Mouse (Mus musculus) MEL (cell line): ENCODE measurements at regions not wholly inside any gene's neighbourhood (a gene's known extent, or its start where the extent isn't known, plus 50 kb on each side); places are given as distances from the start of the nearest gene placed in this dataset.

Experiments used
- DNase-seq: peaks from one replicate; pipeline ENCODE4 v3.0.0; 2011; ENCODE audit warnings: low read depth, low spot score
- H3K27ac ChIP-seq: 2 replicates; pipeline ENCODE4 v1.5.1; 2012; ENCODE audit warnings: low read depth, mild to moderate bottlenecking, control low read depth, low read length, moderate library complexity; ENCODE audit not compliant: control insufficient read depth
- H3K27me3 ChIP-seq, 2 experiments: fragments of 150-350 bp in 1 of 2; sonication (generic) in 1 of 2; 2 replicates each; pipeline ENCODE4 v1.6.1; 2012; ENCODE audit warnings: low read length in 2 of 2, mild to moderate bottlenecking in 2 of 2, improper control_type of control experiment in 1 of 2, moderate library complexity in 1 of 2; ENCODE audit not compliant: insufficient read depth in 2 of 2, control insufficient read depth in 1 of 2
- H3K36me3 ChIP-seq, 2 experiments: 2 replicates each; pipeline ENCODE4 v1.6.1; 2012 to 2014; ENCODE audit warnings: low read length in 2 of 2, improper control_type of control experiment in 1 of 2, inconsistent platforms in 1 of 2, mild to moderate bottlenecking in 1 of 2; ENCODE audit not compliant: insufficient read depth in 2 of 2, control insufficient read depth in 1 of 2
- H3K4me1 ChIP-seq, 2 experiments: fragments of 150-350 bp in 1 of 2; sonication (generic) in 1 of 2; 2 replicates each; pipeline ENCODE4 v1.6.1; 2012; ENCODE audit warnings: low read length in 2 of 2, improper control_type of control experiment in 1 of 2, mild to moderate bottlenecking in 1 of 2; ENCODE audit not compliant: insufficient read depth in 2 of 2, control insufficient read depth in 1 of 2
- H3K4me3 ChIP-seq, 2 experiments: fragments of 150-350 bp in 1 of 2; sonication (generic) in 1 of 2; 2 replicates each; pipeline ENCODE4 v1.5.1; 2012; ENCODE audit warnings: low read depth in 2 of 2, low read length in 2 of 2, mild to moderate bottlenecking in 2 of 2, moderate library complexity in 2 of 2, control low read depth in 1 of 2, improper control_type of control experiment in 1 of 2; ENCODE audit not compliant: control insufficient read depth in 1 of 2, insufficient read depth in 1 of 2
- H3K79me2 ChIP-seq: 2 replicates; pipeline ENCODE4 v1.6.1; 2012; ENCODE audit warnings: mild to moderate bottlenecking, low read length, moderate library complexity; ENCODE audit not compliant: control insufficient read depth, poor library complexity, insufficient read depth
- H3K9ac ChIP-seq: 2 replicates; pipeline ENCODE4 v1.6.1; 2012; ENCODE audit warnings: low read depth, mild to moderate bottlenecking, control low read depth, low read length, moderate library complexity; ENCODE audit not compliant: control insufficient read depth, poor library complexity, severe bottlenecking
- H3K9me3 ChIP-seq: fragments of 150-350 bp; sonication (generic); replicated peaks from 2 replicates; pipeline ENCODE4 v1.6.1; 2012; ENCODE audit warnings: mild to moderate bottlenecking, low read length, improper control_type of control experiment, moderate library complexity; ENCODE audit not compliant: insufficient read depth
- CHD1 ChIP-seq: IDR thresholded peaks from 2 replicates; pipeline ENCODE4 v1.6.1; 2012; ENCODE audit warnings: low read depth, mild to moderate bottlenecking, inconsistent platforms, low read length, improper control_type of control experiment
- EP300 ChIP-seq, 2 experiments: IDR thresholded peaks; 2 replicates each; pipeline ENCODE4 v1.6.1; 2011; ENCODE audit warnings: improper control_type of control experiment in 2 of 2, low read length in 2 of 2, low read depth in 1 of 2, mild to moderate bottlenecking in 1 of 2
- ETS1 ChIP-seq: IDR thresholded peaks from 2 replicates; pipeline ENCODE4 v1.6.1; 2012; ENCODE audit warnings: low read depth, mild to moderate bottlenecking, inconsistent platforms, low read length, improper control_type of control experiment, moderate library complexity
- HCFC1 ChIP-seq: IDR thresholded peaks from 2 replicates; pipeline ENCODE4 v1.6.1; 2012; ENCODE audit warnings: low read depth, mild to moderate bottlenecking, inconsistent platforms, low read length, improper control_type of control experiment, moderate library complexity
- MAX ChIP-seq: IDR thresholded peaks from 2 replicates; pipeline ENCODE4 v1.6.1; 2011; ENCODE audit warnings: low read length, improper control_type of control experiment
- MAZ ChIP-seq: IDR thresholded peaks from 2 replicates; pipeline ENCODE4 v1.6.1; 2012; ENCODE audit warnings: low read depth, mild to moderate bottlenecking, inconsistent platforms, low read length, improper control_type of control experiment
- MEF2A ChIP-seq: IDR thresholded peaks from 2 replicates; pipeline ENCODE4 v1.6.1; 2014; ENCODE audit warnings: low read depth, mild to moderate bottlenecking, inconsistent platforms, low read length, improper control_type of control experiment; ENCODE audit not compliant: poor library complexity, insufficient replicate concordance, severe bottlenecking; ENCODE audit errors: extremely low read depth
- MYB ChIP-seq: IDR thresholded peaks from 2 replicates; pipeline ENCODE4 v1.6.1; 2011; ENCODE audit warnings: mild to moderate bottlenecking, low read depth, low read length, improper control_type of control experiment
- MYC ChIP-seq: IDR thresholded peaks from 2 replicates; pipeline ENCODE4 v1.6.1; 2011; ENCODE audit warnings: low read depth, mild to moderate bottlenecking, low read length, improper control_type of control experiment, moderate library complexity
- NELFE ChIP-seq: IDR thresholded peaks from 2 replicates; pipeline ENCODE4 v1.6.1; 2011; ENCODE audit warnings: low read depth, low read length, improper control_type of control experiment
- NRF1 ChIP-seq: IDR thresholded peaks from 2 replicates; pipeline ENCODE4 v1.6.1; 2014; ENCODE audit warnings: low read depth, mild to moderate bottlenecking, inconsistent platforms, low read length, improper control_type of control experiment, moderate library complexity; ENCODE audit not compliant: poor library complexity, insufficient read depth, severe bottlenecking
- POLR2A ChIP-seq, 2 experiments: IDR thresholded peaks; 2 replicates each; pipeline ENCODE4 v1.6.1; 2011 to 2012; ENCODE audit warnings: low read length in 2 of 2, mild to moderate bottlenecking in 2 of 2, control low read depth in 1 of 2, improper control_type of control experiment in 1 of 2, low read depth in 1 of 2, moderate library complexity in 1 of 2; ENCODE audit not compliant: control insufficient read depth in 1 of 2, insufficient read depth in 1 of 2, poor library complexity in 1 of 2
- POLR2AphosphoS2 ChIP-seq: IDR thresholded peaks from 2 replicates; pipeline ENCODE4 v1.6.1; 2011; ENCODE audit warnings: low read length, improper control_type of control experiment
- POLR2AphosphoS5 ChIP-seq: IDR thresholded peaks from 2 replicates; pipeline ENCODE4 v1.6.1; 2012; ENCODE audit warnings: low read depth, borderline replicate concordance, mild to moderate bottlenecking, inconsistent platforms, low read length, moderate library complexity, mixed read lengths
- SMC3 ChIP-seq: IDR thresholded peaks from 2 replicates; pipeline ENCODE4 v1.6.1; 2011; ENCODE audit warnings: low read depth, low read length, improper control_type of control experiment
- USF1 ChIP-seq: IDR thresholded peaks from 2 replicates; pipeline ENCODE4 v1.6.1; 2014; ENCODE audit warnings: low read depth, mild to moderate bottlenecking, inconsistent platforms, low read length, improper control_type of control experiment, moderate library complexity
- USF2 ChIP-seq, 2 experiments: IDR thresholded peaks; 2 replicates each; pipeline ENCODE4 v1.6.1; 2011 to 2012; ENCODE audit warnings: improper control_type of control experiment in 2 of 2, low read length in 2 of 2, borderline replicate concordance in 1 of 2, inconsistent platforms in 1 of 2, low read depth in 1 of 2, mild to moderate bottlenecking in 1 of 2; ENCODE audit not compliant: insufficient read depth in 1 of 2
- ZKSCAN1 ChIP-seq: IDR thresholded peaks from 2 replicates; pipeline ENCODE4 v1.6.1; 2012; ENCODE audit warnings: low read depth, mild to moderate bottlenecking, inconsistent platforms, low read length, improper control_type of control experiment, moderate library complexity
- ZNF384 ChIP-seq: IDR thresholded peaks from 2 replicates; pipeline ENCODE4 v1.6.1; 2012; ENCODE audit warnings: low read depth, mild to moderate bottlenecking, inconsistent platforms, low read length, improper control_type of control experiment

DNA sequence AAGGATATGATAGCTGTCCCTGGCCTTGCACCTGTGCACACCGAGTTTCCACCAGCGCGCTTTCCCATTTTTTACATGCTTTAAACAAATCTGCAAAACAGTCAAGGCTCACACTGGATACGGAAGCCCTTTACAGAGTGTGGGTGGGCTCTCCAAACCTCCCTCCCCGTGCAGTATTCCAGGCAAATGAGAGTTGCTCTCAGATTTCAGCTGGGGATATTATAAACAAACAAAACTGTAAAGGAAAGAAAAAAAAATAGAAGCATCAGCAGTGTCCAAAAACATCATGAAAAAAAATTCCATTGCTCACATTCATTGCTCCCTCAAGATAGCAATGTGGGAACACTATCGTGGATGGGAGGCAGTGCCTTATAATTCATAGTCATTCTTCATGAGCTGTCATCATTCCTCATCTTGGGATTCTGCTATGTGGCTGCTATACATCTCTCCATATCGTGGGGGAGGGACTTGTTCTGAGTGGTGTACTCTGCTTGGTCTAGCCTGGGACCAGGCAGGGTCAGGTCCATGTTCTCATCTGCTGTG is 87.0 kb downstream of the Anapc4 start:
- Histone ChIP-seq H3K27me3 (peaks cover 0 to 1% of the 10 kb centered on the region in 2 experiments; a peak in 1 of 4 replicates), H3K4me1 (no peaks in the 10 kb centered on the region), H3K36me3 (no peaks in the 10 kb centered on the region), H3K9ac (no peak overlapping the region), H3K9me3 (no peaks in the 10 kb centered on the region), H3K4me3 (no peak overlapping the region), H3K79me2 (no peaks in the 10 kb centered on the region), H3K27ac (no peak overlapping the region)
- no peak for DNase-seq
- no peak for TF ChIP-seq ZKSCAN1
- no peak for TF ChIP-seq MEF2A
- TF ChIP-seq NELFE: no peak
- no peak for TF ChIP-seq MYC
- no peak for TF ChIP-seq CHD1
- no peak for TF ChIP-seq POLR2AphosphoS2
- no peak for TF ChIP-seq SMC3
- TF ChIP-seq HCFC1: no peak
- no peak for TF ChIP-seq POLR2A (IDR thresholded peaks at IDR 0.05; ENCODE audit: control insufficient read depth in 1 of 2, insufficient read depth in 1 of 2, low read depth in 1 of 2, low read length in 2 of 2, poor library complexity in 1 of 2)
- TF ChIP-seq USF1: no peak
- TF ChIP-seq MAX: no peak
- no peak for TF ChIP-seq MAZ
- no peak for TF ChIP-seq USF2 (IDR thresholded peaks at IDR 0.05; ENCODE audit: borderline replicate concordance in 1 of 2, insufficient read depth in 1 of 2, low read depth in 1 of 2, low read length in 2 of 2)
- TF ChIP-seq ZNF384: no peak
- no peak for TF ChIP-seq EP300 (IDR thresholded peaks at IDR 0.05; ENCODE audit: low read depth in 1 of 2, low read length in 2 of 2)

DNA sequence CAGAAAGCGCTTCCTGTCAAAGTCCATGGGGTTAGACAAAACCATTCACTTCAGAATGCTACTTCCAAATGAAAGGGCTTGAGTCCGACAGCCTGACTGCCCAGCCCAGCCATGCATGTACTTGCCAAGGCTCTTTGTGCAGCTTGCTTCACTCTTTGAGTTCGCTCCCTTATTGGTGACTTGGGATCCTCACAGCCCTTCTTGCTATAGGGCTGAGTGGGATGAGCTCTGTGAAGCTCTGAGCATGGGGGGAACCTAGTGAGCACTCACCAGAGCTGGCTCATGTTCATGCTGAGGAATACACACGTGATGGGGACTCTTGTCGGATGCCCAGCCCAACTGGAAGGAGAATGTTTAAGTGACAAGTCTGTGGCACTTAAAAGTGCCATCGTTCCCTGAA is 91.2 kb downstream of the Anapc4 start:
- DNase-seq: no peak
- no peak for TF ChIP-seq NRF1
- no peak for TF ChIP-seq POLR2AphosphoS5
- no peak for TF ChIP-seq MYB
- TF ChIP-seq ETS1: no peak

More for the DNA sequence above, 91.2 kb downstream of the Anapc4 start:
- Histone ChIP-seq H3K4me1 (0 out of 4 replicates have a peak, but pooled peaks cover 0 to 4% of the 10 kb centered on the region in 2 experiments), H3K79me2 (no peaks in the 10 kb centered on the region), H3K36me3 (0 out of 4 replicates have a peak, but pooled peaks cover 0 to 2% of the 10 kb centered on the region in 2 experiments), H3K4me3 (no peak overlapping the region), H3K27me3 (peaks cover 0 to 1% of the 10 kb centered on the region in 2 experiments; a peak in 1 of 4 replicates), H3K27ac (no peak overlapping the region), H3K9me3 (no peaks in the 10 kb centered on the region), H3K9ac (no peak overlapping the region)
